Mouse (Mus musculus) v-Abl transformed pro-B cells (cell line): Measurements from ENCODE around the gene Soat1.
"Not testable (repeated sequence)": the region's sequence is repeated elsewhere in the genome, so short reads cannot be mapped to it uniquely, and the experiment has no call there.

Experiments
- in situ Hi-C, 2 experiments: fragments of 400-800 bp; cut with MboI; formaldehyde crosslinking; loops; one replicate each; pipeline ENCODE4 v1.15.1; 2025; ENCODE audit not compliant: unreplicated experiment in 2 of 2

Soat1 gene

GRCm38 (mm10) chr1:156473961-156474503 is at the start of gene Soat1:
Gene Soat1 (minus strand): TSS chr1:156474331.
- in situ Hi-C loops, result no loop called here

GRCm38 (mm10) chr1:156523842-156524241 is 49.7 kb upstream of the Soat1 start, which contains the start of gene Gm10031:
Gene Gm10031 (plus strand): TSS chr1:156524012.
- in situ Hi-C loops, result not testable (repeated sequence)

- in situ Hi-C loops, result no loop called here
These were observed 47.8 kb upstream of the Soat1 start for GRCm38 (mm10) chr1:156521796-156522517.

- in situ Hi-C loops, result no loop called here
These were observed 46.1 kb upstream of the Soat1 start for GRCm38 (mm10) chr1:156520136-156520780.

- in situ Hi-C loops, result no loop called here
These were observed 33.6 kb upstream of the Soat1 start for GRCm38 (mm10) chr1:156507753-156508152.

GRCm38 (mm10) chr1:156505901-156506300 is 31.8 kb upstream of the Soat1 start:
- in situ Hi-C loops, result no loop called here

GRCm38 (mm10) chr1:156504945-156505523 is 30.9 kb upstream of the Soat1 start:
- in situ Hi-C loops, result no loop called here

- in situ Hi-C loops, result no loop called here
These were observed 22.8 kb upstream of the Soat1 start for GRCm38 (mm10) chr1:156496910-156497309.

GRCm38 (mm10) chr1:156495025-156495424 is 20.9 kb upstream of the Soat1 start:
- in situ Hi-C loops, result no loop called here

GRCm38 (mm10) chr1:156491226-156491796 is 17.2 kb upstream of the Soat1 start:
- in situ Hi-C loops, result no loop called here

GRCm38 (mm10) chr1:156488031-156488430 is 13.9 kb upstream of the Soat1 start:
- in situ Hi-C loops, result no loop called here

- in situ Hi-C loops, result no loop called here
These were observed 13.4 kb upstream of the Soat1 start for GRCm38 (mm10) chr1:156487498-156487897.

- in situ Hi-C loops, result no loop called here
These were observed 7.7 kb upstream of the Soat1 start for GRCm38 (mm10) chr1:156481826-156482225.

GRCm38 (mm10) chr1:156476535-156476934 is 2.4 kb upstream of the Soat1 start:
- in situ Hi-C loops, result loop anchor here in 1 of 2 experiments (5.0 kb wide), 1 partner anchor 59 kb away; no protein-coding TSS in a partner anchor

GRCm38 (mm10) chr1:156476016-156476415 is 1.9 kb upstream of the Soat1 start:
- in situ Hi-C loops, result loop anchor here in 1 of 2 experiments (5.0 kb wide), 1 partner anchor 59 kb away; no protein-coding TSS in a partner anchor

GRCm38 (mm10) chr1:156474854-156475253 is 723 bp upstream of the Soat1 start:
- in situ Hi-C loops, result loop anchor here in 1 of 2 experiments (5.0 kb wide), 1 partner anchor 58 kb away; no protein-coding TSS in a partner anchor

GRCm38 (mm10) chr1:156473003-156473402 is 1.1 kb downstream of the Soat1 start:
- in situ Hi-C loops, result no loop called here

GRCm38 (mm10) chr1:156471955-156472354 is 2.2 kb downstream of the Soat1 start:
- in situ Hi-C loops, result no loop called here

- in situ Hi-C loops, result no loop called here
These were observed 3.1 kb downstream of the Soat1 start for GRCm38 (mm10) chr1:156471071-156471470.

GRCm38 (mm10) chr1:156470557-156470956 is 3.6 kb downstream of the Soat1 start:
- in situ Hi-C loops, result no loop called here

GRCm38 (mm10) chr1:156468576-156468975 is 5.6 kb downstream of the Soat1 start:
- in situ Hi-C loops, result no loop called here
